Mouse (Mus musculus) lung, embryonic 15.5 days (tissue): ENCODE data around the gene Adamts14. TPM values are rescaled to one million over a fixed set of nuclear protein-coding genes. Genes with fewer than 3 reads are reported as not detected.

Experiments
- ATAC-seq: fragments of 200-750 bp; cut with Nextera tagmentation; 2 replicates; pipeline ENCODE4 v1.8.0; 2017; ENCODE audit warnings: moderate number of reproducible peaks, borderline replicate concordance; ENCODE audit not compliant: low FRiP score, low TSS enrichment; ENCODE audit errors: extremely low read depth
- H3K27ac ChIP-seq: fragments of 300-500 bp; sonication (generic); 2 replicates; pipeline ENCODE4 v1.5.1; 2015; ENCODE audit warnings: moderate library complexity, mild to moderate bottlenecking, inconsistent platforms
- H3K27me3 ChIP-seq: fragments of 300-500 bp; sonication (generic); 2 replicates; pipeline ENCODE4 v1.6.1; 2015; ENCODE audit warnings: inconsistent platforms
- H3K36me3 ChIP-seq: fragments of 300-500 bp; sonication (generic); 2 replicates; pipeline ENCODE4 v1.6.1; 2015; ENCODE audit warnings: inconsistent platforms
- H3K4me1 ChIP-seq: fragments of 300-500 bp; sonication (generic); 2 replicates; pipeline ENCODE4 v1.6.1; 2015; ENCODE audit warnings: inconsistent platforms
- H3K4me2 ChIP-seq: fragments of 300-500 bp; sonication (generic); 2 replicates; pipeline ENCODE4 v1.6.1; 2015; ENCODE audit warnings: inconsistent platforms, mild to moderate bottlenecking, moderate library complexity
- H3K4me3 ChIP-seq: fragments of 300-500 bp; sonication (generic); 2 replicates; pipeline ENCODE4 v1.5.1; 2015; ENCODE audit warnings: mild to moderate bottlenecking, inconsistent platforms
- H3K9ac ChIP-seq: fragments of 300-500 bp; sonication (generic); 2 replicates; pipeline ENCODE4 v1.6.1; 2015; ENCODE audit warnings: inconsistent platforms
- H3K9me3 ChIP-seq: fragments of 300-500 bp; sonication (generic); 2 replicates; pipeline ENCODE4 v1.6.1; 2016; ENCODE audit warnings: inconsistent platforms
- WGBS: fragments of 180-500 bp; shearing (Covaris S2); methylation state at CpG from one replicate; pipeline ENCODE4 v1.1.7; 2015; 5-methylcytosine and 5-hydroxymethylcytosine counted together
- polyA plus RNA-seq: library from polyadenylated mRNA; unstranded; fragments of >200 nt; fragmentation: Nextera tagmentation; extraction: Ambion mirVana; gene quantifications from 2 replicates; pipeline ENCODE4 v1.2.1, GENCODE M21; 2015

Gene Adamts14
- polyA plus RNA-seq, 1 experiment from 2014 or later, result 1.9 TPM

- Histone ChIP-seq H3K9me3 (no peaks in the 10 kb centered on the region), H3K4me2 (peak overlapping the region; percentile 97), H3K27me3 (peaks cover 6% of the 10 kb centered on the region), H3K4me3 (peak overlapping the region; percentile 57), H3K27ac (peak overlapping the region; percentile 57), H3K9ac (peak overlapping the region; percentile 66), H3K4me1 (peaks cover 20% of the 10 kb centered on the region), H3K36me3 (no peaks in the 10 kb centered on the region)
- WGBS, result 43% methylated on average over 7 of the region's 7 CpGs
- ATAC-seq, result no peak
These were observed 592 bp upstream of the Adamts14 start for GRCm38 (mm10) chr10:61273844-61274215.

- Histone ChIP-seq H3K27me3 (peaks cover 6% of the 10 kb centered on the region), H3K4me1 (peaks cover 17% of the 10 kb centered on the region)
- no peak for ATAC-seq
These were observed 607 bp downstream of the Adamts14 start for GRCm38 (mm10) chr10:61272631-61273030.

GRCm38 (mm10) chr10:61272089-61272626 is 1.1 kb downstream of the Adamts14 start:
- no peak for ATAC-seq
- no peaks in the 10 kb centered on the region for H3K9me3 ChIP-seq
- H3K36me3 ChIP-seq, result no peaks in the 10 kb centered on the region
- peak overlapping the region; percentile 57 for H3K4me3 ChIP-seq
- no peak overlapping the region for H3K27ac ChIP-seq
- H3K9ac ChIP-seq, result no peak overlapping the region
- WGBS, result 32% methylated on average over 8 of the region's 8 CpGs
- H3K27me3 ChIP-seq, result peaks cover 6% of the 10 kb centered on the region
- peak overlapping the region; percentile 97 for H3K4me2 ChIP-seq
- H3K4me1 ChIP-seq, result peaks cover 17% of the 10 kb centered on the region

More at GRCm38 (mm10) chr10:61272631-61273030, 607 bp downstream of the Adamts14 start:
- Histone ChIP-seq H3K36me3 (no peaks in the 10 kb centered on the region), H3K4me2 (peak overlapping the region; percentile 97), H3K9me3 (no peaks in the 10 kb centered on the region), H3K27ac (peak overlapping the region; percentile 57), H3K4me3 (peak overlapping the region; percentile 57), H3K9ac (peak overlapping the region; percentile 66)
- WGBS, result 34% methylated on average over 5 of the region's 5 CpGs

GRCm38 (mm10) chr10:61267378-61267777 is 5.9 kb downstream of the Adamts14 start:
- H3K4me1 ChIP-seq, result peaks cover 6% of the 10 kb centered on the region; the same call in 1 of the 2 replicates
- H3K27ac ChIP-seq, result no peak overlapping the region
- no peak overlapping the region for H3K4me2 ChIP-seq
- no peaks in the 10 kb centered on the region for H3K36me3 ChIP-seq
- no peak overlapping the region for H3K9ac ChIP-seq
- WGBS, result 87% methylated on average over 5 of the region's 5 CpGs
- no peak overlapping the region for H3K4me3 ChIP-seq
- H3K9me3 ChIP-seq, result no peaks in the 10 kb centered on the region
- ATAC-seq, result no peak
- peaks cover 4% of the 10 kb centered on the region for H3K27me3 ChIP-seq

GRCm38 (mm10) chr10:61263606-61264005 is 9.6 kb downstream of the Adamts14 start:
- no peak overlapping the region for H3K4me2 ChIP-seq
- no peaks in the 10 kb centered on the region for H3K9me3 ChIP-seq
- H3K4me3 ChIP-seq, result no peak overlapping the region
- H3K9ac ChIP-seq, result no peak overlapping the region
- 68% methylated on average over 8 of the region's 8 CpGs for WGBS
- no peak overlapping the region for H3K27ac ChIP-seq
- H3K4me1 ChIP-seq, result peaks cover 8% of the 10 kb centered on the region; the same call in 1 of the 2 replicates
- H3K36me3 ChIP-seq, result no peaks in the 10 kb centered on the region
- no peak for ATAC-seq
- H3K27me3 ChIP-seq, result no peaks in the 10 kb centered on the region

GRCm38 (mm10) chr10:61261229-61262156 is 11.7 kb downstream of the Adamts14 start:
- 46% methylated on average over 13 of the region's 13 CpGs for WGBS
- peaks cover 8% of the 10 kb centered on the region; the same call in 1 of the 2 replicates for H3K4me1 ChIP-seq

GRCm38 (mm10) chr10:61258131-61258530 is 15.1 kb downstream of the Adamts14 start:
- Histone ChIP-seq H3K4me2 (no peak overlapping the region), H3K27me3 (no peaks in the 10 kb centered on the region), H3K4me1 (peaks cover 13% of the 10 kb centered on the region), H3K9ac (no peak overlapping the region), H3K9me3 (no peaks in the 10 kb centered on the region), H3K27ac (no peak overlapping the region), H3K4me3 (no peak overlapping the region), H3K36me3 (no peaks in the 10 kb centered on the region)
- WGBS, result 69% methylated on average over 1 of the region's 1 CpGs
- no peak for ATAC-seq

More at GRCm38 (mm10) chr10:61261229-61262156, 11.7 kb downstream of the Adamts14 start:
- H3K36me3 ChIP-seq, result no peaks in the 10 kb centered on the region
- H3K27me3 ChIP-seq, result no peaks in the 10 kb centered on the region
- no peak overlapping the region for H3K4me3 ChIP-seq
- ATAC-seq, result no peak; the same call in 1 of the 2 replicates
- H3K27ac ChIP-seq, result no peak overlapping the region
- H3K4me2 ChIP-seq, result no peak overlapping the region
- no peak overlapping the region for H3K9ac ChIP-seq
- H3K9me3 ChIP-seq, result no peaks in the 10 kb centered on the region

- H3K27ac ChIP-seq, result no peak overlapping the region
- 87% methylated on average over 9 of the region's 9 CpGs for WGBS
- no peaks in the 10 kb centered on the region for H3K36me3 ChIP-seq
- no peaks in the 10 kb centered on the region for H3K27me3 ChIP-seq
- H3K4me3 ChIP-seq, result no peak overlapping the region
- ATAC-seq, result no peak
- no peak overlapping the region for H3K4me2 ChIP-seq
- H3K9ac ChIP-seq, result no peak overlapping the region
- peaks cover 9% of the 10 kb centered on the region for H3K4me1 ChIP-seq
- H3K9me3 ChIP-seq, result no peaks in the 10 kb centered on the region
These were observed 16.6 kb downstream of the Adamts14 start for GRCm38 (mm10) chr10:61256665-61257064.

GRCm38 (mm10) chr10:61255190-61255589 is 18.0 kb downstream of the Adamts14 start:
- no peak overlapping the region for H3K4me3 ChIP-seq
- no peak overlapping the region for H3K4me2 ChIP-seq
- no peaks in the 10 kb centered on the region for H3K9me3 ChIP-seq
- H3K27ac ChIP-seq, result peak overlapping the region; percentile 64
- no peaks in the 10 kb centered on the region for H3K27me3 ChIP-seq
- H3K9ac ChIP-seq, result no peak overlapping the region
- 63% methylated on average over 8 of the region's 8 CpGs for WGBS
- peak; percentile 43; the same call in 1 of the 2 replicates for ATAC-seq
- no peaks in the 10 kb centered on the region for H3K36me3 ChIP-seq
- peaks cover 6% of the 10 kb centered on the region; the same call in 1 of the 2 replicates for H3K4me1 ChIP-seq

- 41% methylated on average over 6 of the region's 6 CpGs for WGBS
- Histone ChIP-seq H3K27ac (peak overlapping the region; percentile 64), H3K9ac (no peak overlapping the region), H3K36me3 (no peaks in the 10 kb centered on the region), H3K4me3 (no peak overlapping the region), H3K27me3 (no peaks in the 10 kb centered on the region), H3K9me3 (no peaks in the 10 kb centered on the region), H3K4me2 (no peak overlapping the region), H3K4me1 (peaks cover 6% of the 10 kb centered on the region; the same call in 1 of the 2 replicates)
- ATAC-seq, result peak; percentile 58; the same call in 1 of the 2 replicates
These were observed 18.5 kb downstream of the Adamts14 start for GRCm38 (mm10) chr10:61254761-61255160.

- ATAC-seq, result no peak
- 46% methylated on average over 2 of the region's 2 CpGs for WGBS
- H3K9ac ChIP-seq, result no peak overlapping the region
These were observed 23.3 kb downstream of the Adamts14 start for GRCm38 (mm10) chr10:61249951-61250350.

More at GRCm38 (mm10) chr10:61249951-61250350, 23.3 kb downstream of the Adamts14 start:
- Histone ChIP-seq H3K9me3 (no peaks in the 10 kb centered on the region), H3K36me3 (no peaks in the 10 kb centered on the region), H3K4me1 (peaks cover 10% of the 10 kb centered on the region; the same call in 1 of the 2 replicates), H3K4me3 (no peak overlapping the region), H3K4me2 (no peak overlapping the region), H3K27ac (no peak overlapping the region), H3K27me3 (no peaks in the 10 kb centered on the region)
